Mouse (Mus musculus) cerebellum, postnatal 36 days (tissue): ENCODE results near the gene Dppa3.
"Not testable (repeated sequence)": the region's sequence is repeated elsewhere in the genome, so short reads cannot be mapped to it uniquely, and the experiment has no call there.

Source experiments
- DNase-seq, 2 experiments: peaks; one replicate each; pipeline ENCODE4 v3.0.0; 2021 to 2022; ENCODE audit warnings: mixed read lengths in 2 of 2

Gene Dppa3

GRCm38 (mm10) chr6:122612426-122612825 lies 13.8 kb upstream of the Dppa3 start:
- no peak for DNase-seq

GRCm38 (mm10) chr6:122614047-122614446 lies 12.2 kb upstream of the Dppa3 start:
- DNase-seq = no peak

- DNase-seq = no peak
Observed at GRCm38 (mm10) chr6:122616022-122616421, 10.2 kb upstream of the Dppa3 start.

GRCm38 (mm10) chr6:122621066-122621465 lies 5.1 kb upstream of the Dppa3 start:
- DNase-seq = no peak

- no peak for DNase-seq
Observed at GRCm38 (mm10) chr6:122624480-122624879, 1.7 kb upstream of the Dppa3 start.

- DNase-seq = no peak
Observed at GRCm38 (mm10) chr6:122625156-122625555, 1.1 kb upstream of the Dppa3 start.

- DNase-seq = no peak
Observed at GRCm38 (mm10) chr6:122627469-122628108, 1.4 kb downstream of the Dppa3 start.

GRCm38 (mm10) chr6:122633411-122633810 lies 7.2 kb downstream of the Dppa3 start:
- no peak for DNase-seq

GRCm38 (mm10) chr6:122635315-122635714 lies 9.1 kb downstream of the Dppa3 start:
- DNase-seq = no peak

- DNase-seq = no peak
Observed at GRCm38 (mm10) chr6:122636666-122637065, 10.5 kb downstream of the Dppa3 start.

GRCm38 (mm10) chr6:122637566-122637965 lies 11.4 kb downstream of the Dppa3 start:
- not testable (repeated sequence) for DNase-seq

GRCm38 (mm10) chr6:122644196-122644595 lies 18.0 kb downstream of the Dppa3 start:
- DNase-seq = not testable (repeated sequence)

GRCm38 (mm10) chr6:122649903-122650302 lies 23.7 kb downstream of the Dppa3 start:
- DNase-seq = no peak

- no peak for DNase-seq
Observed at GRCm38 (mm10) chr6:122650398-122650980, 24.3 kb downstream of the Dppa3 start.

- no peak for DNase-seq
Observed at GRCm38 (mm10) chr6:122654301-122654700, 28.1 kb downstream of the Dppa3 start.

- DNase-seq = no peak
Observed at GRCm38 (mm10) chr6:122657630-122658029, 31.4 kb downstream of the Dppa3 start.

GRCm38 (mm10) chr6:122659567-122659966 lies 33.4 kb downstream of the Dppa3 start:
- DNase-seq = no peak

GRCm38 (mm10) chr6:122660601-122661379 lies 34.6 kb downstream of the Dppa3 start:
- peak; percentile 49 to 66 for DNase-seq

GRCm38 (mm10) chr6:122662551-122663264 lies 36.5 kb downstream of the Dppa3 start:
- DNase-seq = peak in 1 of 2 experiments; percentile 7

GRCm38 (mm10) chr6:122663596-122664206 lies 37.5 kb downstream of the Dppa3 start:
- no peak for DNase-seq

- DNase-seq = no peak
Observed at GRCm38 (mm10) chr6:122665866-122666265, 39.7 kb downstream of the Dppa3 start.

- no peak for DNase-seq
Observed at GRCm38 (mm10) chr6:122667715-122668114, 41.5 kb downstream of the Dppa3 start.

GRCm38 (mm10) chr6:122668823-122669222 lies 42.6 kb downstream of the Dppa3 start:
- peak in 1 of 2 experiments; percentile 4 for DNase-seq
